Mouse (Mus musculus) bone marrow, adult 2 months (tissue): ENCODE results near the gene Thap8.

Experiments used
- CTCF ChIP-seq: fragments of 200-500 bp; IDR thresholded peaks from 2 replicates; pipeline ENCODE4 v1.5.1; 2011; ENCODE audit warnings: low read length, control low read depth; ENCODE audit not compliant: control insufficient read depth, insufficient read depth
- POLR2A ChIP-seq: fragments of 200-500 bp; IDR thresholded peaks from 2 replicates; pipeline ENCODE4 v1.6.1; 2011; ENCODE audit warnings: low read depth, mild to moderate bottlenecking, control low read depth, low read length, borderline replicate concordance; ENCODE audit not compliant: control insufficient read depth

DNA sequence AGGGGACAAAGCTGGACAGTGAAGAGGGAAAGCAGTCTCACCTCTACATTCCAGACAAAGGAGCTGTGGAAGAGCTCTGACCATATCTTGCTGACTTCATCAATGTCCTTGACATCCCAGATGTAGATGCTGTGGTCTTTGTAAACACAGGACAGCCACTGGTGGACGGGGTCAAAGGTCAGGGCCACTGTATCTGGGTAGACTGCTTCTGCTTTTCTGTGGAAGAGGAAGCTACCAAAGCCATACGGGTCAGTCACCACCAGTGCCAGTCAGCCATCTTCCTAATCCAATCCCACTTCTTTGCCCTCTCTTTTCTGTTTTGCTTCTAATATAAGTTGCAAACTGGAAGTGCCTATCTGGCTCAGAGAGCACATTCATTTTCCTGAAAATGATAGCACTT lies 14.9 kb upstream of the Thap8 start:
- TF ChIP-seq POLR2A (no peak), CTCF (no peak)
